Mouse (Mus musculus) liver, embryonic 16.5 days (tissue): ENCODE data around the gene Morn4. TPM values are rescaled to one million over a fixed set of nuclear protein-coding genes. Genes with fewer than 3 reads are reported as not detected.

Source experiments
- polyA plus RNA-seq: library from polyadenylated mRNA; unstranded; fragments of >200 nt; fragmentation: Nextera tagmentation; extraction: Ambion mirVana; gene quantifications from 2 replicates; pipeline ENCODE4 v1.2.1, GENCODE M21; 2015

Gene Morn4
- polyA plus RNA-seq, 1 experiment from 2014 or later, result 1.1 TPM

Other genes with a start within 250 kb of the Morn4 start
- 2.5 and 2.7 TPM in 2 replicates for gene Frat2, start 238.2 kb downstream of the Morn4 start, polyA plus RNA-seq
- gene Rrp12, start 190.2 kb downstream of the Morn4 start, polyA plus RNA-seq, result 7.4 and 7.5 TPM in 2 replicates
- gene Pgam1, start 174.4 kb downstream of the Morn4 start, polyA plus RNA-seq, result 366 and 408 TPM in 2 replicates
- gene Exosc1, start 152.9 kb downstream of the Morn4 start, polyA plus RNA-seq, result 25.4 and 27.3 TPM in 2 replicates
- 32.1 and 32.5 TPM in 2 replicates for gene Zdhhc16, start 152.9 kb downstream of the Morn4 start, polyA plus RNA-seq
- 10.1 and 11.1 TPM in 2 replicates for gene Mms19, start 105.2 kb downstream of the Morn4 start, polyA plus RNA-seq
- gene Ubtd1, start 104.6 kb downstream of the Morn4 start, polyA plus RNA-seq, result 4.2 and 4.9 TPM in 2 replicates
- gene Ankrd2, start 50.4 kb downstream of the Morn4 start, polyA plus RNA-seq, result 0.07 and 0.15 TPM in 2 replicates
- gene Hoga1, start 40.7 kb downstream of the Morn4 start, polyA plus RNA-seq, result 62.9 and 70.5 TPM in 2 replicates
- gene 4933411K16Rik, start 34.1 kb downstream of the Morn4 start, polyA plus RNA-seq, result 0.34 and 0.35 TPM in 2 replicates
- gene Pi4k2a, start 4.1 kb upstream of the Morn4 start, polyA plus RNA-seq, result 2.9 and 4.0 TPM in 2 replicates
- 22.5 and 24.8 TPM in 2 replicates for gene Avpi1, start 42.7 kb upstream of the Morn4 start, polyA plus RNA-seq
- gene Marveld1, start 61.0 kb upstream of the Morn4 start, polyA plus RNA-seq, result 2.0 TPM in 2 replicates
- 8.5 and 9.9 TPM in 2 replicates for gene Zfyve27, start 77.6 kb upstream of the Morn4 start, polyA plus RNA-seq
- 0.37 TPM in 1 of 2 replicates, not detected in the other for gene Sfrp5, start 115.9 kb upstream of the Morn4 start, polyA plus RNA-seq
- not detected in 2 replicates for gene Golga7b, start 161.2 kb upstream of the Morn4 start, polyA plus RNA-seq